Mouse (Mus musculus) heart, embryonic 12.5 days (tissue): ENCODE measurements around the gene Vmn2r62. TPM values are rescaled to one million over a fixed set of nuclear protein-coding genes. Genes with fewer than 3 reads are reported as not detected.
"Not testable (repeated sequence)": the region's sequence is repeated elsewhere in the genome, so short reads cannot be mapped to it uniquely, and the experiment has no call there.

Source experiments
- ATAC-seq: fragments of 200-750 bp; cut with Nextera tagmentation; 2 replicates; pipeline ENCODE4 v1.8.0; 2017; ENCODE audit warnings: moderate TSS enrichment, moderate library complexity; ENCODE audit not compliant: insufficient number of reproducible peaks, low FRiP score
- H3K27ac ChIP-seq: fragments of 300-500 bp; sonication (generic); 2 replicates; pipeline ENCODE4 v1.5.1; 2016; ENCODE audit warnings: mild to moderate bottlenecking, moderate library complexity; ENCODE audit not compliant: poor library complexity, severe bottlenecking
- H3K27me3 ChIP-seq: fragments of 300-500 bp; sonication (generic); replicated peaks from 2 replicates; pipeline ENCODE4 v1.6.1; 2016; ENCODE audit warnings: mild to moderate bottlenecking, moderate library complexity
- H3K36me3 ChIP-seq: fragments of 300-500 bp; sonication (generic); 2 replicates; pipeline ENCODE4 v1.6.1; 2016; ENCODE audit warnings: mild to moderate bottlenecking, moderate library complexity
- H3K4me1 ChIP-seq: fragments of 300-500 bp; sonication (generic); replicated peaks from 2 replicates; pipeline ENCODE4 v1.6.1; 2016; ENCODE audit warnings: mild to moderate bottlenecking
- H3K4me2 ChIP-seq: fragments of 300-500 bp; sonication (generic); 2 replicates; pipeline ENCODE4 v1.6.1; 2016; ENCODE audit warnings: mild to moderate bottlenecking, moderate library complexity
- H3K4me3 ChIP-seq: fragments of 300-500 bp; sonication (generic); 2 replicates; pipeline ENCODE4 v1.5.1; 2016; ENCODE audit warnings: mild to moderate bottlenecking
- H3K9ac ChIP-seq: fragments of 300-500 bp; sonication (generic); 2 replicates; pipeline ENCODE4 v1.6.1; 2016; ENCODE audit warnings: mild to moderate bottlenecking, moderate library complexity
- H3K9me3 ChIP-seq: fragments of 300-500 bp; sonication (generic); replicated peaks from 2 replicates; pipeline ENCODE4 v1.6.1; 2016; ENCODE audit warnings: mild to moderate bottlenecking, moderate library complexity
- WGBS: fragments of 180-500 bp; shearing (Covaris S2); methylation state at CpG from one replicate; pipeline ENCODE4 v1.1.7; 2016; 5-methylcytosine and 5-hydroxymethylcytosine counted together
- polyA plus RNA-seq: library from polyadenylated mRNA; unstranded; fragments of >200 nt; fragmentation: Nextera tagmentation; extraction: Ambion mirVana; gene quantifications from 2 replicates; pipeline ENCODE4 v1.2.1, GENCODE M21; 2016

Gene Vmn2r62
- not detected in 2 replicates for polyA plus RNA-seq

DNA sequence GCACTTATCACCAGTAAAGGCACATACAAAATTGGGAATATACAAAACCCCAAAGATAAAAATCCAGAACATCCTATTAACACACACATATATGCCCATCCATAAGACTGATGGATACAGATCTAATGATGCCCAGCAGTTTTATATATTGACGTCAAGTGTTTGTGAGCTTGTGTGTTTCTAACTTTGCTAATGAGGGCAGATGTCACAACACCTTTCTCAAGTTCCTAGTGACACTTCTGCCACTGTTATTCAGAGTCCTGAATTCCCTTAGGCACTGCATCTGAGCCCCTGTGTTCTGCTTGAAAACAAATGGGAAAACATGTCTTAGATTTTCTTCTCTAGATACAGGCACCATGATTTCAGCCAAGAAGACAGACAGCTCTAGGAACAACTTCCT lies at the start of gene Vmn2r62:
Gene Vmn2r62, minus strand, starts transcription at position 101 of the 400 bp plus-strand sequence.
- no CpG with 5 or more reads among the region's 1 CpGs for WGBS
- not testable (repeated sequence) for H3K27ac ChIP-seq, ATAC-seq, H3K27me3 ChIP-seq, H3K9ac ChIP-seq, H3K4me1 ChIP-seq, H3K4me3 ChIP-seq, H3K9me3 ChIP-seq, H3K36me3 ChIP-seq, H3K4me2 ChIP-seq

DNA sequence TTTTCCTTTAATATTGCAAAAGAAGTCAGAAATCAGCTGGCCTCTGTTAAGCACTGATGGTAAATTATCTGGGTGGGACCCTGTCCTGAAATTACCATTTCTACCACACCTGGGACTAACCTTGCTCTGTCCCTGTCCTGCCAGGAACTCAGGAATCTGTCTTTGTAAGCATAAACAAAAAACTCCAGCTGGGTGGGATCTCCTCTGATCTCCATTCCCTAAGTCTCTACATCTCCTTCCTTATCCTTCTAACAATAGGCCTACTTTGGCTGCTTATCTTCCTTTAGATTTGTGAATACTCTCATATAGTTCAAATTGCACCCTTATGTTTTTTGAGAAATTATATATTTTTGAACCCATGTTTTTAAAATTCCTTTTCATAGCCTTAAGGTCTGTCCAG lies 45.0 kb upstream of the Vmn2r62 start:
- H3K27me3 ChIP-seq, H3K9me3 ChIP-seq, H3K9ac ChIP-seq, H3K36me3 ChIP-seq, H3K4me2 ChIP-seq, H3K27ac ChIP-seq, H3K4me1 ChIP-seq, H3K4me3 ChIP-seq, ATAC-seq: not testable (repeated sequence)

GRCm38 (mm10) chr7:42832221-42832620 lies 38.9 kb upstream of the Vmn2r62 start:
- no peak for ATAC-seq
- Histone ChIP-seq H3K27me3 (no peaks in the 10 kb centered on the region), H3K4me2 (no peak overlapping the region), H3K27ac (no peak overlapping the region), H3K9me3 (peaks cover 22% of the 10 kb centered on the region), H3K36me3 (no peaks in the 10 kb centered on the region), H3K4me3 (no peak overlapping the region), H3K9ac (no peak overlapping the region), H3K4me1 (no peaks in the 10 kb centered on the region)
- 77% methylated on average over 3 of the region's 3 CpGs for WGBS

- WGBS = 38% methylated on average over 20 of the region's 20 CpGs
Observed at GRCm38 (mm10) chr7:42749836-42750235, 43.5 kb downstream of the Vmn2r62 start.

GRCm38 (mm10) chr7:42738536-42739210 lies 54.7 kb downstream of the Vmn2r62 start:
- Histone ChIP-seq H3K9me3 (peaks cover 18% of the 10 kb centered on the region; the same call in 1 of the 2 replicates), H3K27me3 (no peaks in the 10 kb centered on the region), H3K36me3 (no peaks in the 10 kb centered on the region), H3K4me2 (no peak overlapping the region), H3K9ac (no peak overlapping the region), H3K4me1 (no peaks in the 10 kb centered on the region), H3K4me3 (no peak overlapping the region), H3K27ac (no peak overlapping the region)
- WGBS = 80% methylated on average over 10 of the region's 10 CpGs
- no peak for ATAC-seq

More at GRCm38 (mm10) chr7:42749836-42750235, 43.5 kb downstream of the Vmn2r62 start:
- Histone ChIP-seq H3K27ac (no peak overlapping the region), H3K4me2 (no peak overlapping the region), H3K4me3 (no peak overlapping the region), H3K36me3 (no peaks in the 10 kb centered on the region), H3K27me3 (no peaks in the 10 kb centered on the region), H3K9ac (no peak overlapping the region), H3K4me1 (no peaks in the 10 kb centered on the region), H3K9me3 (peaks cover 7% of the 10 kb centered on the region)
- ATAC-seq = no peak

- H3K27me3 ChIP-seq, H3K4me1 ChIP-seq, H3K36me3 ChIP-seq, H3K9ac ChIP-seq, ATAC-seq, H3K4me3 ChIP-seq, H3K4me2 ChIP-seq, H3K9me3 ChIP-seq, H3K27ac ChIP-seq: not testable (repeated sequence)
- WGBS = 76% methylated on average over 4 of the region's 4 CpGs
Observed at GRCm38 (mm10) chr7:42726917-42727316, 66.4 kb downstream of the Vmn2r62 start, which contains the start of gene Gm17067. TSS of gene Gm17067 (minus strand) at chr7:42727017.

Other genes starting within 250 kb of the Vmn2r62 start
- not detected in 2 replicates for gene Gm21028, start 214.9 kb downstream of the Vmn2r62 start, polyA plus RNA-seq
- 1.7 and 1.9 TPM in 2 replicates for gene Zfp977, start 201.0 kb downstream of the Vmn2r62 start, polyA plus RNA-seq
- gene Zfp976, start 150.9 kb downstream of the Vmn2r62 start, polyA plus RNA-seq = 2.6 and 2.9 TPM in 2 replicates
- gene Zfp975, start 100.8 kb downstream of the Vmn2r62 start, polyA plus RNA-seq = 8.1 and 8.5 TPM in 2 replicates
- gene Gm17067, start 66.5 kb downstream of the Vmn2r62 start, polyA plus RNA-seq = not detected in 2 replicates
- not detected in 2 replicates for gene Gm2381, start 73.7 kb upstream of the Vmn2r62 start, polyA plus RNA-seq
- gene Vmn2r63, start 140.3 kb upstream of the Vmn2r62 start, polyA plus RNA-seq = not detected in 2 replicates
- gene Gm9268, start 225.2 kb upstream of the Vmn2r62 start, polyA plus RNA-seq = not detected in 2 replicates